Mouse (Mus musculus): ENCODE data around the gene Pfdn6. TPM values are rescaled to one million over a fixed set of nuclear protein-coding genes. Genes with fewer than 3 reads are reported as not detected.

The Pfdn6 gene
- polyA plus RNA-seq, 1 experiment from 2014 or later, result 147 TPM

- no peak overlapping the region for H3K4me2 ChIP-seq (ENCODE audit: low read length)
- ATAC-seq (replicated peaks; ENCODE audit: low FRiP score, low read depth) (no peak), DNase-seq (ENCODE audit: low spot score) (no peak)
- H3K9me3 ChIP-seq (replicated peaks; ENCODE audit: low read length), result no peaks in the 10 kb centered on the region
- H3K4me3 ChIP-seq (replicated peaks; ENCODE audit: low read depth, low read length), result no peak overlapping the region
- no peak overlapping the region for H3K9ac ChIP-seq (ENCODE audit: low read depth, low read length)
- peaks cover 11% of the 10 kb centered on the region for H3K4me1 ChIP-seq (replicated peaks; ENCODE audit: insufficient read depth, low read length)
- peaks cover 48% of the 10 kb centered on the region for H3K36me3 ChIP-seq (ENCODE audit: insufficient read depth, low read length)
- 94% methylated on average over 11 of the region's 11 CpGs for WGBS
- no peak overlapping the region for H3K27ac ChIP-seq
- no peak for TF ChIP-seq CTCF (IDR thresholded peaks at IDR 0.05; ENCODE audit: low read depth)
- H3K27me3 ChIP-seq (ENCODE audit: insufficient read depth, low read length), result no peaks in the 10 kb centered on the region
These were observed 18.3 kb upstream of the Pfdn6 start for GRCm38 (mm10) chr17:33958451-33958850.

DNA sequence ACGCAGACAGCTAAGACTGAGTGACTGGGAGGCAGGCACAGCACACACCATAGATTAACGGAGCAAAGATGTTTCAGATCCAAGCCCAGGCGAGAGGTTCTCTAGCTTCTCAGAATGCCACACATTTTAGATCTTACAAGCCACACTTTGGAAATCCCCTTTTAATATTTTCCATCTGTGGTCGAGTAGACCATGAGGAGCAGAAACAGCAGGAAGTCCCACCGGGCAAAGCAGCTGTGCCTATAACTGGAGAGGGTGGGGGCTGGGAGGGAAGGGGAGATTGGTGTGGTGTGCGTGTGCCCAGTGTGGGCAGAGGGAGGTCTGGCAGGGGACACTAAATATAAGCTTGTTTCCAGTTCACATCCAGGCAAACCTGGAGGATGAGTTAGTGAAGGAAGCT, 17.4 kb upstream of the Pfdn6 start:
- H3K4me2 ChIP-seq (ENCODE audit: low read length), result no peak overlapping the region
- WGBS, result 89% methylated on average over 6 of the region's 6 CpGs
- H3K27me3 ChIP-seq (ENCODE audit: insufficient read depth, low read length), result no peaks in the 10 kb centered on the region
- no peak overlapping the region for H3K4me3 ChIP-seq (replicated peaks; ENCODE audit: low read depth, low read length)
- peaks cover 47% of the 10 kb centered on the region for H3K36me3 ChIP-seq (ENCODE audit: insufficient read depth, low read length)
- H3K9me3 ChIP-seq (replicated peaks; ENCODE audit: low read length), result no peaks in the 10 kb centered on the region
- H3K4me1 ChIP-seq (replicated peaks; ENCODE audit: insufficient read depth, low read length), result peaks cover 16% of the 10 kb centered on the region
- no peak for DNase-seq (ENCODE audit: low spot score)
- ATAC-seq (replicated peaks; ENCODE audit: low FRiP score, low read depth), result no peak
- TF ChIP-seq CTCF (IDR thresholded peaks at IDR 0.05; ENCODE audit: low read depth), result no peak
- no peak overlapping the region for H3K27ac ChIP-seq
- H3K9ac ChIP-seq (ENCODE audit: low read depth, low read length), result no peak overlapping the region

- Histone ChIP-seq H3K27me3 (ENCODE audit: insufficient read depth, low read length) (no peaks in the 10 kb centered on the region), H3K4me1 (replicated peaks; ENCODE audit: insufficient read depth, low read length) (peaks cover 23% of the 10 kb centered on the region), H3K4me2 (ENCODE audit: low read length) (peak overlapping the region; percentile 84), H3K27ac (peak overlapping the region; percentile 91), H3K36me3 (ENCODE audit: insufficient read depth, low read length) (peaks cover 38% of the 10 kb centered on the region), H3K9ac (ENCODE audit: low read depth, low read length) (peak overlapping the region; percentile 84), H3K9me3 (replicated peaks; ENCODE audit: low read length) (no peaks in the 10 kb centered on the region), H3K4me3 (replicated peaks; ENCODE audit: low read depth, low read length) (peak overlapping the region; percentile 94)
- ATAC-seq (replicated peaks; ENCODE audit: low FRiP score, low read depth) (no peak), DNase-seq (ENCODE audit: low spot score) (no peak)
- TF ChIP-seq CTCF (IDR thresholded peaks at IDR 0.05; ENCODE audit: low read depth), result no peak
- WGBS, result 6% methylated on average over 10 of the region's 10 CpGs
These were observed 16.2 kb upstream of the Pfdn6 start for GRCm38 (mm10) chr17:33956336-33956735.

- peak; percentile 81 for ATAC-seq (replicated peaks; ENCODE audit: low FRiP score, low read depth)
- Histone ChIP-seq H3K36me3 (ENCODE audit: insufficient read depth, low read length) (peaks cover 33% of the 10 kb centered on the region), H3K9ac (ENCODE audit: low read depth, low read length) (peak within 1 kb of the TSS; percentile 94), H3K4me1 (replicated peaks; ENCODE audit: insufficient read depth, low read length) (peaks cover 26% of the 10 kb centered on the region), H3K4me2 (ENCODE audit: low read length) (peak within 1 kb of the TSS; percentile 84), H3K27me3 (ENCODE audit: insufficient read depth, low read length) (no peaks in the 10 kb centered on the region), H3K27ac (peak within 1 kb of the TSS; percentile 91), H3K9me3 (replicated peaks; ENCODE audit: low read length) (no peaks in the 10 kb centered on the region), H3K4me3 (replicated peaks; ENCODE audit: low read depth, low read length) (peak within 1 kb of the TSS; percentile 94)
- WGBS, result under 1% methylated on average over 50 of the region's 50 CpGs
- DNase-seq (ENCODE audit: low spot score), result peak; percentile 99
- peak; percentile 42 for TF ChIP-seq CTCF (IDR thresholded peaks at IDR 0.05; ENCODE audit: low read depth)
These were observed 15.5 kb upstream of the Pfdn6 start, which contains the start of the genes Vps52 and Rps18 for GRCm38 (mm10) chr17:33955555-33956214. Gene Vps52 (plus strand): TSS chr17:33955812. Gene Rps18 (minus strand): TSS chr17:33956001.

DNA sequence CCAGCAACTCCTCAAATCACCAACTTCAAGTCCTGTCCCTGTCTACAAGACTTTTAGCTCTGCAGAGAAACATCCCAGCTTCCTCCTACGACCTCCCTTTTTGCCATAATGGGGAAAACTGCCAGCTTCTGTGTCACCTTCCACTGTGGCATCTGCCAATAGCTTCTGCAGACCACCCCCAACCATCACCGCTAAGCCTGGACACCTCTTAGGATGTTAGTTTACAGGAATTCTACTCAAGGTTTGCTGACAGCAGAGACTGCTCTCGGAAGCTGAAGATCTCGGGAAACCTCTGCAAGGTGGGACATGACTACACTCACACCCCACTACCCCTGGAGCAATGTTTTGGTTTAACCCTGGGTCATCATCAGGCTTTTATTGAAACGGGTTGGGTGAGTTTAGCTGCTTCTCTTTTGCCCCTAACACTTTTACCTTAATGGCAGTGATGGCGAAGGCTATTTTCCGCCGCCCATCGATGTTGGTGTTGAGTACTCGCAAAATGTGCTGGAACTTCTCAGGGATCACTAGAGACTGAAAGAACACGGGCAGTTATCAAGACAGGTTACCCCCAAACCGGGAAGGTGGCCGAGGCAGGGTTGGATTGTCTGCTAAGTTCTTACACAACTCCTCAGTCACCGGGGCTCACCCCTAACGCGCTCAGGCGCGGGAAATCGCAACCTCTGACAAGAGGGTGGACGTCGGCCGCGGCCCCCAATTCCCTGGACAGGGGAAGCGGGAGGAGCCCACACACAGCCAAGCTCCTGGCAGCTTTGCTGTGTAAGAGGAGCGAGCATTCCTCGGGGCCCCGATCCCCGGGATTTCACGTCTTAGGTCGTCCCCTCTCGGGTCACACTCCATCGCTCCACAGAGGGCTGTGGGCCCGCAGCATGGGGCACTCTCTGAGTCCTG, 14.8 kb upstream of the Pfdn6 start:
- Histone ChIP-seq H3K4me2 (ENCODE audit: low read length) (peak overlapping the region; percentile 80), H3K27ac (peak overlapping the region; percentile 91), H3K9ac (ENCODE audit: low read depth, low read length) (peak overlapping the region; percentile 94), H3K27me3 (ENCODE audit: insufficient read depth, low read length) (no peaks in the 10 kb centered on the region), H3K9me3 (replicated peaks; ENCODE audit: low read length) (no peaks in the 10 kb centered on the region), H3K36me3 (ENCODE audit: insufficient read depth, low read length) (peaks cover 30% of the 10 kb centered on the region), H3K4me1 (replicated peaks; ENCODE audit: insufficient read depth, low read length) (peaks cover 29% of the 10 kb centered on the region), H3K4me3 (replicated peaks; ENCODE audit: low read depth, low read length) (peak overlapping the region; percentile 94)
- no peak for TF ChIP-seq CTCF (IDR thresholded peaks at IDR 0.05; ENCODE audit: low read depth)
- DNase-seq (ENCODE audit: low spot score) (peak; percentile 42), ATAC-seq (replicated peaks; ENCODE audit: low FRiP score, low read depth) (no peak; the same call in 1 of the 2 replicates)
- under 1% methylated on average over 33 of the region's 33 CpGs for WGBS

- TF ChIP-seq CTCF (IDR thresholded peaks at IDR 0.05; ENCODE audit: low read depth), result no peak
- Histone ChIP-seq H3K9ac (ENCODE audit: low read depth, low read length) (peak overlapping the region; percentile 94), H3K27me3 (ENCODE audit: insufficient read depth, low read length) (no peaks in the 10 kb centered on the region), H3K9me3 (replicated peaks; ENCODE audit: low read length) (no peaks in the 10 kb centered on the region), H3K36me3 (ENCODE audit: insufficient read depth, low read length) (peaks cover 27% of the 10 kb centered on the region), H3K4me2 (ENCODE audit: low read length) (peak overlapping the region; percentile 80), H3K27ac (peak overlapping the region; percentile 91; the same call in 1 of the 2 replicates), H3K4me1 (replicated peaks; ENCODE audit: insufficient read depth, low read length) (peaks cover 29% of the 10 kb centered on the region), H3K4me3 (replicated peaks; ENCODE audit: low read depth, low read length) (peak overlapping the region; percentile 94)
- DNase-seq (ENCODE audit: low spot score) (no peak), ATAC-seq (replicated peaks; ENCODE audit: low FRiP score, low read depth) (no peak)
- WGBS, result 37% methylated on average over 5 of the region's 5 CpGs
These were observed 13.9 kb upstream of the Pfdn6 start for GRCm38 (mm10) chr17:33953961-33954565.
